Mouse (Mus musculus) cerebellum, postnatal 25 days (tissue): ENCODE results near the gene Nr2f2.

Experiments
- DNase-seq, 2 experiments: peaks; one replicate each; pipeline ENCODE4 v3.0.0; 2021; ENCODE audit warnings: mixed read lengths in 2 of 2

Gene Nr2f2

GRCm38 (mm10) chr7:70349981-70350670 lies 16.4 kb downstream of the Nr2f2 start:
- no peak for DNase-seq

DNA sequence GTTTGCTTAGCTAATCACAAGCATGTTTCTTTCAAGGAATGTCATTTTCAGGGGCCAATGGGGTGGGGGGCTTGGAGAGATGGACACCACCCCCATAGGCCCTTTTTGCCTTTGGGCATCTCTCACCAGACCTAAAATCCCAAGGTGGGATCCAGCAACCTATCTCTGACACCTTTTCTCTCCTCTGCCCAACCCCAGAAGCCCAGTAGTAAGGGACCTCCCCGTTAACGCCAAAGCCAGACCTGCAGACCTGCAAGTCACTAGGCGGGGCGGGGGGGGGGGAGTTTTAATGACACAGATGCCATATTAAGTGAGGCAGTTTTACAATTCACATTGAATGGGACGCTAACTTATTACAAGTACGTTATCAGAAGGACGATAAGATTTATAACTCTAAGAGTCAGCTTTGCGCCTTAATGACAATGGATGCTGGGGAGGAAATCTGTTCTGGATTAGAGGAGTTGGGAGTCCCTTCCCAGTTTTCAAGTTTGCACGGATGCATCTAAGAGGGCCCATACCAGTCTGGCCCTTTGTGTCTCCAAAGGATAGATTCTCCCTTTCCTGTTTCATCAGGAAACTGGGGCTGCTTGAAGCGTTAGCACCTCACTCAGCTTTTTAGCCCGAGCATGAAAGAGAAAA lies 17.4 kb downstream of the Nr2f2 start:
- DNase-seq = no peak

GRCm38 (mm10) chr7:70348064-70348976 lies 18.2 kb downstream of the Nr2f2 start:
- no peak for DNase-seq

- no peak for DNase-seq
Observed at GRCm38 (mm10) chr7:70347618-70347958, 18.9 kb downstream of the Nr2f2 start.

- DNase-seq = no peak
Observed at GRCm38 (mm10) chr7:70346951-70347617, 19.5 kb downstream of the Nr2f2 start.

- peak; percentile 62 to 68 for DNase-seq
Observed at GRCm38 (mm10) chr7:70346010-70346536, 20.5 kb downstream of the Nr2f2 start.

GRCm38 (mm10) chr7:70343426-70343825 lies 23.1 kb downstream of the Nr2f2 start:
- no peak for DNase-seq

- no peak for DNase-seq
Observed at GRCm38 (mm10) chr7:70342771-70343170, 23.8 kb downstream of the Nr2f2 start.

DNA sequence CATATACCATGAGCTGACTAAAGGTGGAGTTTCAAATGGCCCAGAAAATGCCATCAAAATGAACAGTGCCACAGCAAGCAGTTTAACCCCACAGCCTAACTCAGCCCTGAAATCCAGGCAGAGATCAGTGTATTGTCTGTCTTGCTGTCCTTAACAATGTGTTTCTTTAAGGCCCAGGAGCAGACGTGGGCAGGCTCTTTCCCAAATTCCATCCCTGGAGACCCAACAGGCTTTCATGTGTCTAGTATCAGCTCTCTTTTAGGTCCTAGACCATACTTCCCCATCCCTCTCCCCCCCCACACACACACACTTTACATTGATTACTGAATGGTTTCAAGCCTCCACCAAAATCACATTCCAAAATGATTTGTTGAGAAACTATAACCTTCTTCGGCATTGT lies 24.5 kb downstream of the Nr2f2 start:
- no peak for DNase-seq

- no peak for DNase-seq
Observed at GRCm38 (mm10) chr7:70339998-70340630, 26.4 kb downstream of the Nr2f2 start.

GRCm38 (mm10) chr7:70338265-70338640 lies 28.3 kb downstream of the Nr2f2 start:
- DNase-seq = no peak

DNA sequence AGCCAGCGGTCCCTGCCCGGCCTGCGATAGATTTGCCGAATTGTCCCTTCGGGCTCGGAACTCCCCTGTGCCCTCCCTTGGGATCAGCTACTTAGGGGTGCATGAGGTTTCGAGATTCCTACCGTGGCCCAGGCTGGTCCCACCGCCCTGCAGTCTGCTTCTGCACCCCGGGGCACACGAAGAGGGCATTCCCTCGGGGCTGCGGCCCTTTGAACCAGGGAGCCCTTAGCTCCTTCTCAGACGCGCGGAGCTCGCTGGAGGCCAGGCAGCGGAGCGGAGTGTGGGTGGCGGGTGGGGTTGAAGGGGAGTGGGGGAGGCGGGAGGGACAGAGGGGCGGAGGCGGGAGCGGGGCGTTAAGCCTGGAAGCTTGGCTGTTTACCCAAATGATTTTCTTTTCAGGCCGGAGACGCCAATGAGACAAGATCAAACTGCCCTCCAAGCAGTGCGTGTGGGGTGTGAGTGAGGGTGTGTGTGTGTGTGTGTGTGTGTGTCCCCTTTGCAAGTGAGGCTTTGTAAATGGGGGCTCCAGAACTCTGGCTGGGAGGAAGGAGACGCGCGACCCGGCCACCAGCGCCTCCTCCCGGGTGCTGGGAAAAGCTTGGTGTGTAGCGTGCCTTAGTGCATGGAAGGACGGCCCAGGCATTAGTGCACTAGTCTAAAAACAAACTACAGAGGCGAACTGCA lies 28.8 kb downstream of the Nr2f2 start:
- DNase-seq = no peak

DNA sequence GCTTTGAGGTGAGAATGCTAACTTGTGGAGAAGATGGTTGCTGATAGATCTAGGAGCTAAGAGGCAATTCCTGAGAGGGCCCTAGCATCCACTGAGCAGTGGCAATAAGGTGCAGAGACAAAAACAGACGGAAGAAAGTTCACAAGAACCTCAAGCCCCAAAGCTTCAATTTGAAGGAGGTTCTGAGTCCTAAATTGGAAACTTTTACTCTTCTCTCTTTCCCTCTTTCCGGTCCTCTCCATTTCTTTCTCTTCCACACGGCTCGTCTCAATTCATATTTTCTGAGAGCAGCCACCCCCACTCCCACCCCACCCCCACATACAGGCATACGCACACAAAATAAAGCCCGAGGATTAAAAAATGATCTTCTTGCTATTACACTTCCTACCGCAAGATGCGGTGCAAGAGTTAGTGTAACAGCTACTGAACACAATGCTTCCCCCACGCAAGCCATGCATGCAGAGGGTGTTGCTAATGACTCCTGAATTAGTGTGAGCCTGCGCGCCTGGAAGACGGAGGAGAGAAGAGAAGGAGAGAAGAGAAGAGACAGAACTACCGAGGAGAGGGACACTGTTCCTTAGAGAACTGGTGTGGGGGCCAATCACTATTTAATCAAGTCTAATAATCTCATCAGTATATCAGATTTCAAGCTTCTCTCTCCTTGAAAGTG lies 29.8 kb downstream of the Nr2f2 start:
- DNase-seq = no peak

DNA sequence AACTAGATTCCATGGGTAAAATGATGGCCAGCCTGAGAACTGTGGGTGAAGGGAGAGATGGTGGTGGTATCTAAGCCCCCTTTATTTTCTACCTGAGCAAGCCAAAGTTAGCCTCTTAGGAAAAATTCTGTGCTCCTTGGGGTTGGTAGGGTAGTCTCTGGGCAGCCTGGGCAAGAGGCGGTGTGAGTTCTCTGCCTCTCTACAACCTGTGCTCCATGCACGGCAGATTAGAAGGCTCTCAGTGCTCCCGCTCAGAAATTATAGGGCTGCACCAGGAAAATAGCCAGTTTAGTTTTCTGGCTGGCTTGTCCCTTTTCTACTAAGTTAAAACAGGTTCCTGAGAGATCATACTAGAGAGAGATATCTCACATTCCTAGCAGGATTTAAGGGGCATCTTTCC lies 30.4 kb downstream of the Nr2f2 start:
- DNase-seq = no peak

DNA sequence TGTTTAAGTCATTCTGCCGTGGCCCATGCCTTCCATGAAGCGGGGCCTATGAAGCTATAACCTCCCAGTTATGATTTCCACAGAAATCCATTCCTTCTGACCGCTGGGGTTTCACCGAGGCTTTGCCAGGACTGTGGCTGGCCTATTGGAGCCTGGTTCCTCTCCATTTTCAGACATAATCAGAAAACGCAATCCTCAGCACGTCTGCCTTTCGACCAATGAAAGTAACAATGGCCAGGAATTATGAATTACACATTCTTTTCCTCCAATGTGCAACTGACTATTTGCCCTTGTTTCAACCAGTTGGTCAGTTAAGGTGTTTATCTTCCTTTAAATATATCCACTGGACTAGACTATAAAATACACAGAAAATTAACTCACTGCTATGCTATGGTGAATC lies 31.1 kb downstream of the Nr2f2 start:
- no peak for DNase-seq

DNA sequence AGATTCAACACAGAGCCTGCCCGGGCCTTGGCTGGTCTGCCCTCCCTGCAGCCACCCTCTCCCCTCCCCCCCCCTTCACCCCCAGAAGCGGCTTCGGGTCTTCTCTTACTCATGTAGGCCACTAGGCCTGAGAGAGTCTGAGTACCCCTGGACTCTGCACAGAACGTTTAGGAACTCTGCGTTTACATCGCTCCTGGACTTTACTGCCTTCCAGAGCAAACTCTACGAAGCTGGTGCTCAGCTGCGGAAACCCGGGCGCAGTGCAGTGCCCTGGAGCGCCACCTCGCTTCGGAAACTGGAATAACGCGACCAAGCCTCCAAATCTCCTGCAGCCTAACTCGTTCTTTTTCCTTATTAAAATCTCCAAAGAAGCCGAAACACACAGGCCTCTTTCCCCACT lies 31.7 kb downstream of the Nr2f2 start:
- peak; percentile 77 to 84 for DNase-seq

- no peak for DNase-seq
Observed at GRCm38 (mm10) chr7:70333851-70334250, 32.7 kb downstream of the Nr2f2 start.

- DNase-seq = no peak
Observed at GRCm38 (mm10) chr7:70332926-70333664, 33.4 kb downstream of the Nr2f2 start.

DNA sequence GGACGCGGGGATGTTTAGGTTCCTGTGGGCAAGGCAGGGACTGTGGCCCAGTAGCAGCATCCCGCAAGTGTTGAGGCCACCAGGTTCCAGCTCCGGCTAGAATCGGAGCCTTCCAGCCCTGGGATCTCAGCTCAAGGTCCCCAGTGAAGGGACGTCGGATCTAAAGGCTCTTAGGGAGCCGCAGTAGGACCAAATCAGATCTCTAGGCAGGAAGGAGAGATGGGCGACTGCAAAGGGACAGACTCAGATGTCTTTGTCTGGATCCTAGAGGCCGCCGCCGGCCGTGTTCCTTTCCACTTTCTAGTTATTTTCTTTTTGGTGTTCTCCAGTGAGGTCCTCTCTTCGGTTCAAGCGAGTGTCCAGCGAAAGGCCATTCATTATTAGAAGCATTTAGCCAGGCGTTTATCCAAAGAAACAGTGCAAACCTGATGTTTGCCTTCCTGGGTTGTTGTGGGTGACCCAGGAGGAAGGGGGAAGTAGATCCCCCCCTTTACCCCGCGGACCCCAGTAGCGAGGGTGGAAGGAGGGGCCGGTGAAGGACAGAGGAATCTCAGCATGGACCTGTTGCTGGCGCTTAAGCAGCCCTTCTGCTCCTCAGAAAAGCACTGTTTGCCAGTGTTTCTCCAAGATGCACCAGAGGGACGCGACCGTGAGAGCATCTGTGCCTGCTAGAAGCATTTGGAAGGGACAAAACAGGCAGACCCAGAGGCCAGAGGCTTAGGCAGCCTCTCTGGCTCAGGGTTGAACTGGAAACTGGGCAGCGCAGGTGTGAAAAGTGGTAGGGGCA lies 34.3 kb downstream of the Nr2f2 start:
- DNase-seq = no peak
